8 mouse cellular contexts compared by ENCODE assay signal in genomic region chr9:64253021-64253904, GRCm38 (mm10). TPM values are rescaled to one million over a fixed set of nuclear protein-coding genes. Genes with fewer than 3 reads are reported as not detected.
DNase-seq lines count a peak whose midpoint lies in the region; ATAC-seq lines count a peak whose summit lies in the region.

Gene Map2k1, minus strand, starts transcription at chr9:64253631.

- peak; percentile 98 for ATAC-seq in hindbrain, embryonic 14.5 days (ENCODE audit: low FRiP score)

- H3K9ac ChIP-seq in hindbrain, embryonic 14.5 days, result peak within 1 kb of the TSS; percentile 84

- no peaks in the 10 kb centered on the region for H3K9me3 ChIP-seq in hindbrain, embryonic 14.5 days (ENCODE audit: control insufficient read depth, low read length)

- H3K4me2 ChIP-seq in hindbrain, embryonic 14.5 days (replicated peaks), result peak within 1 kb of the TSS; percentile 91

- no peaks in the 10 kb centered on the region for H3K27me3 ChIP-seq in hindbrain, embryonic 14.5 days (ENCODE audit: control insufficient read depth, insufficient read depth, low read length)

- H3K4me1 ChIP-seq in hindbrain, embryonic 14.5 days (replicated peaks; ENCODE audit: control insufficient read depth, insufficient read depth, low read length), result peaks cover 17% of the 10 kb centered on the region

- H3K36me3 ChIP-seq in hindbrain, embryonic 14.5 days (replicated peaks; ENCODE audit: control insufficient read depth, insufficient read depth), result no peaks in the 10 kb centered on the region

- H3K4me3 ChIP-seq in hindbrain, embryonic 14.5 days (replicated peaks; ENCODE audit: low read length), result peak within 1 kb of the TSS; percentile 94

- peak; percentile 99 for DNase-seq in R1 (ENCODE audit: low read depth, low spot score)
- DNase-seq in cerebellum, postnatal 25 days, result peak; percentile 100
- peak; percentile 98 to 100 for DNase-seq in frontal cortex, postnatal 25 days (ENCODE audit: low spot score in 2 of 2)
- DNase-seq in hindbrain, embryonic 14.5 days (ENCODE audit: low spot score), result peak; percentile 100
- peak; percentile 100 for DNase-seq in layer of hippocampus, postnatal 36 days
- DNase-seq in lung, postnatal 36 days, result peak; percentile 100
- peak; percentile 99 for DNase-seq in retina, postnatal 1 day
- DNase-seq in urinary bladder, adult 18-20 months (ENCODE audit: low spot score in 2 of 2), result peak; percentile 100

- WGBS in hindbrain, embryonic 14.5 days, result under 1% methylated on average over 85 of the region's 89 CpGs

- H3K27ac ChIP-seq in hindbrain, embryonic 14.5 days, result peak within 1 kb of the TSS; percentile 90

RNA-seq across cellular contexts. Expression of gene Map2k1, which starts in this region (rescaled TPM):
- polyA plus RNA-seq in hindbrain, embryonic 14.5 days (2014; fragmentation: Nextera tagmentation; extraction: Ambion mirVana), result 66.4 and 74.4 TPM in 2 replicates
- total RNA-seq in layer of hippocampus, postnatal 36 days (2021), result 100 to 1,000 TPM; 315 to 336 TPM

Comparison
In these comparisons a context has a peak if more than half of its experiments do, and no peak if none do; other contexts are left out.
1. Peak in every context shown above with its lines: DNase-seq, ATAC-seq, H3K4me3 ChIP-seq and H3K27ac ChIP-seq.